Mouse (Mus musculus) intestine, embryonic 14.5 days (tissue): ENCODE results near the gene Ptges2. TPM values are rescaled to one million over a fixed set of nuclear protein-coding genes. Genes with fewer than 3 reads are reported as not detected.
"Not testable (repeated sequence)": the region's sequence is repeated elsewhere in the genome, so short reads cannot be mapped to it uniquely, and the experiment has no call there.

Experiments used
- ATAC-seq: fragments of 200-750 bp; cut with Nextera tagmentation; replicated peaks from 2 replicates; pipeline ENCODE4 v1.8.0; 2017; ENCODE audit warnings: low read depth, moderate number of reproducible peaks, moderate TSS enrichment, moderate library complexity; ENCODE audit not compliant: low FRiP score, low TSS enrichment
- DNase-seq: peaks from one replicate; pipeline ENCODE4 v3.0.0-alpha.2; 2018; ENCODE audit warnings: low spot score
- H3K27ac ChIP-seq: fragments of 300-500 bp; sonication (generic); 2 replicates; pipeline ENCODE4 v1.5.1; 2014; ENCODE audit warnings: low read depth, mild to moderate bottlenecking, control low read depth
- H3K27me3 ChIP-seq: fragments of 300-500 bp; sonication (generic); replicated peaks from 2 replicates; pipeline ENCODE4 v1.6.1; 2014; ENCODE audit warnings: low read length, control low read depth; ENCODE audit not compliant: control insufficient read depth, insufficient read depth
- H3K36me3 ChIP-seq: fragments of 300-500 bp; sonication (generic); 2 replicates; pipeline ENCODE4 v1.6.1; 2014; ENCODE audit warnings: low read length, control low read depth; ENCODE audit not compliant: control insufficient read depth, insufficient read depth
- H3K4me1 ChIP-seq: fragments of 300-500 bp; sonication (generic); replicated peaks from 2 replicates; pipeline ENCODE4 v1.6.1; 2014; ENCODE audit warnings: low read length, control low read depth, mixed read lengths; ENCODE audit not compliant: control insufficient read depth, insufficient read depth
- H3K4me2 ChIP-seq: fragments of 300-500 bp; sonication (generic); 2 replicates; pipeline ENCODE4 v1.6.1; 2014; ENCODE audit warnings: low read length
- H3K4me3 ChIP-seq: fragments of 300-500 bp; sonication (generic); 2 replicates; pipeline ENCODE4 v1.5.1; 2014; ENCODE audit warnings: low read depth, low read length, control low read depth, mixed read lengths
- H3K9ac ChIP-seq: fragments of 300-500 bp; sonication (generic); 2 replicates; pipeline ENCODE4 v1.6.1; 2014; ENCODE audit warnings: mild to moderate bottlenecking, low read length
- H3K9me3 ChIP-seq: fragments of 300-500 bp; sonication (generic); 2 replicates; pipeline ENCODE4 v1.6.1; 2016; ENCODE audit warnings: low read length, control low read depth; ENCODE audit not compliant: control insufficient read depth
- WGBS: fragments of 180-500 bp; shearing (Covaris S2); extraction: QIAGEN DNeasy Blood & Tissue Kit; methylation state at CpG from one replicate; pipeline ENCODE4 v1.1.7; 2014; 5-methylcytosine and 5-hydroxymethylcytosine counted together
- polyA plus RNA-seq: library from polyadenylated mRNA; unstranded; fragments of >200 nt; fragmentation: Nextera tagmentation; extraction: Ambion mirVana; gene quantifications from 2 replicates; pipeline ENCODE4 v1.2.1, GENCODE M21; 2014

Ptges2 gene
- polyA plus RNA-seq, 1 experiment from 2014 or later: 37.0 TPM

DNA sequence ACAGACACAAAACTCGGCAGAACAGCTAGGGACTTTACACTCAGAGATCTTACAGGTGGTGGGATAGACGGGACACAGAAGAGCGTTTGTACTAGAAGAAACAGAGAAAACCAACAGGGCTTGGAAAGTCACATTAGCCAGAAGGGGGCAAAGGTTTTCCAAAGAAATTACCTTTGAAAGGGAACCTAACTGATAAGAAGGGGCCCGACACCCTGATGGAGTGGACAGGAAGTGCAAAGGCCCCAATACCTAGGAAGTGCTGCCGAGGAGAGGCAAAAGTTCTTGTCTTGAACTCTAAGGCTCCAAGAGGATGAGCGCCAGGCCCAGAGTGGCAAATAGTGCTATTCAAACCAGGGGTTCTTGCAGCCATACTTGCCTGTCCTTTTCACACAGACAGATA, 41.9 kb upstream of the Ptges2 start:
- Histone ChIP-seq H3K4me3 (no peak overlapping the region), H3K9ac (peak overlapping the region; percentile 1; the same call in 1 of the 2 replicates), H3K36me3 (no peaks in the 10 kb centered on the region), H3K27ac (peak overlapping the region; percentile 76), H3K4me1 (peaks cover 10% of the 10 kb centered on the region), H3K27me3 (no peaks in the 10 kb centered on the region), H3K4me2 (peak overlapping the region; percentile 94), H3K9me3 (no peaks in the 10 kb centered on the region)
- ATAC-seq (no peak), DNase-seq (no peak)
- 47% methylated on average over 6 of the region's 6 CpGs for WGBS

DNA sequence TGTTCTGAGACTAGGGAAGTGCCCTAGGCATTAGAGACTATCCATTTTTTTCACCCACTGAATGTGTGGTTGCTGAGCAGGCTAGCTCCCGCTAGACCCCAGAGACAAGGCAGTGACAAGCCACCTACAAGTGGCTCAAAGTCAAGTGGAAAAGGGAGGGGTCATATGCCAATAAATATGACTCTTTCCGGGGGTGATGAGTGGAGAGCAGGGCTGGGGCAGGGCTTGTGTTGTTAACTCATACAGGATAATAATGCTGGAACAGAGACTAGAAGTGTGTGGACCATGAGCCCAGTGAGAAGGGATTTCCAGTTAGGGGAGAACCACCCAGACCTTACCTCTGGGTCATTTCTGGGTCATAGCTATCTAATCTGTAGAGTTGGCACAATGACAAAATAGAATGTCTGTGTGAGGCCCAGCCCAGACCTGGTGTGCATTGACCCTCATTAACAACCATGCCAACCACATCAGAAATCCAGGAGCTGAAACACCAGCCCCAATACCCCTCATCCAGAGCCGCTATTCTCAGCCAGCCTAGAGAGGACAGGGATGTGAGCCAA, 41.3 kb upstream of the Ptges2 start:
- WGBS: 88% methylated on average over 3 of the region's 3 CpGs
- Histone ChIP-seq H3K4me3 (no peak overlapping the region), H3K9ac (no peak overlapping the region), H3K4me1 (peaks cover 10% of the 10 kb centered on the region), H3K27me3 (no peaks in the 10 kb centered on the region), H3K4me2 (no peak overlapping the region; the same call in 1 of the 2 replicates), H3K9me3 (no peaks in the 10 kb centered on the region), H3K36me3 (no peaks in the 10 kb centered on the region), H3K27ac (peak overlapping the region; percentile 76)
- DNase-seq (no peak), ATAC-seq (peak; percentile 20; the same call in 1 of the 2 replicates)

GRCm38 (mm10) chr2:32356216-32356615, 39.5 kb upstream of the Ptges2 start:
- H3K4me3 ChIP-seq: no peak overlapping the region
- no peaks in the 10 kb centered on the region for H3K36me3 ChIP-seq
- H3K27me3 ChIP-seq: peaks cover 3% of the 10 kb centered on the region; the same call in 1 of the 2 replicates
- H3K4me2 ChIP-seq: no peak overlapping the region
- no peak overlapping the region for H3K27ac ChIP-seq
- 77% methylated on average over 10 of the region's 10 CpGs for WGBS
- DNase-seq (no peak), ATAC-seq (no peak)
- peaks cover 11% of the 10 kb centered on the region for H3K4me1 ChIP-seq
- no peaks in the 10 kb centered on the region for H3K9me3 ChIP-seq
- no peak overlapping the region for H3K9ac ChIP-seq

DNA sequence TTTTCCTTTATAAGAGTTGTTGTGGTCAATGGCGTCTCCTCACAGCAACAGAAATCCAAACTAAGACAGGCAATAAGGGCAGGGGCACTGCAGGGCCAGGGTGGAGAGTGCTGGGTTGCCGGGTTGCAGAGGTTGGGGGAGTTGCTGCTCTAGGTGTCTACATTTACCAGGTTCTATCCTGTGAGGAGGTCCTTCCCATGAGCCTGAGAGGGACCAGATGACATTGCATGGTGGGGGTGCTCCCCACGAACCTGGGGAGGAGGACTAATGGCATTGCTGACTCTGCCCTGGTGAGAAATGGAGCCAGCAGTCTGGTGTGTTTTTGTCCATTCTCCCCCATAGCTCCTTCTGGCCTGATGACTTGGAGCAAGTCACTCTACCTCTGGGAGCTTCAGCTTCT, 38.0 kb upstream of the Ptges2 start:
- no peak for DNase-seq
- no peaks in the 10 kb centered on the region for H3K9me3 ChIP-seq
- H3K27ac ChIP-seq: no peak overlapping the region
- H3K9ac ChIP-seq: no peak overlapping the region
- H3K27me3 ChIP-seq: peaks cover 10% of the 10 kb centered on the region; the same call in 1 of the 2 replicates
- ATAC-seq: no peak
- peaks cover 8% of the 10 kb centered on the region; the same call in 1 of the 2 replicates for H3K4me1 ChIP-seq
- no peak overlapping the region for H3K4me3 ChIP-seq
- no peak overlapping the region for H3K4me2 ChIP-seq
- 73% methylated on average over 3 of the region's 3 CpGs for WGBS
- H3K36me3 ChIP-seq: no peaks in the 10 kb centered on the region

GRCm38 (mm10) chr2:32358381-32358780, 37.3 kb upstream of the Ptges2 start:
- no peak overlapping the region for H3K27ac ChIP-seq
- no peak overlapping the region for H3K9ac ChIP-seq
- 55% methylated on average over 10 of the region's 10 CpGs for WGBS
- peaks cover 10% of the 10 kb centered on the region; the same call in 1 of the 2 replicates for H3K27me3 ChIP-seq
- H3K4me2 ChIP-seq: no peak overlapping the region
- no peak for DNase-seq
- H3K4me3 ChIP-seq: no peak overlapping the region
- H3K4me1 ChIP-seq: peaks cover 8% of the 10 kb centered on the region; the same call in 1 of the 2 replicates
- H3K9me3 ChIP-seq: no peaks in the 10 kb centered on the region
- ATAC-seq: no peak
- no peaks in the 10 kb centered on the region for H3K36me3 ChIP-seq

- H3K9ac ChIP-seq: no peak overlapping the region
- H3K27ac ChIP-seq: no peak overlapping the region
- H3K4me3 ChIP-seq: peak overlapping the region; percentile 27
- H3K9me3 ChIP-seq: no peaks in the 10 kb centered on the region
- H3K36me3 ChIP-seq: peaks cover 13% of the 10 kb centered on the region
- peak overlapping the region; percentile 67 for H3K4me2 ChIP-seq
- H3K4me1 ChIP-seq: peaks cover 15% of the 10 kb centered on the region; the same call in 1 of the 2 replicates
- ATAC-seq (peak; percentile 5; the same call in 1 of the 2 replicates), DNase-seq (peak; percentile 78)
- WGBS: 5% methylated on average over 14 of the region's 14 CpGs
- H3K27me3 ChIP-seq: peaks cover 10% of the 10 kb centered on the region; the same call in 1 of the 2 replicates
These were observed 35.0 kb upstream of the Ptges2 start for GRCm38 (mm10) chr2:32360741-32361140.

GRCm38 (mm10) chr2:32361437-32361836, 34.3 kb upstream of the Ptges2 start:
- Histone ChIP-seq H3K36me3 (peaks cover 20% of the 10 kb centered on the region), H3K4me1 (peaks cover 15% of the 10 kb centered on the region; the same call in 1 of the 2 replicates), H3K4me3 (peak overlapping the region; percentile 27), H3K4me2 (peak overlapping the region; percentile 67), H3K27ac (no peak overlapping the region), H3K9me3 (no peaks in the 10 kb centered on the region), H3K27me3 (peaks cover 10% of the 10 kb centered on the region; the same call in 1 of the 2 replicates), H3K9ac (peak overlapping the region; percentile 29)
- ATAC-seq (peak; percentile 63; the same call in 1 of the 2 replicates), DNase-seq (peak; percentile 78)
- under 1% methylated on average over 24 of the region's 24 CpGs for WGBS

- Histone ChIP-seq H3K9ac (peak overlapping the region; percentile 83), H3K36me3 (peaks cover 28% of the 10 kb centered on the region), H3K4me2 (peak overlapping the region; percentile 69), H3K4me1 (peaks cover 15% of the 10 kb centered on the region; the same call in 1 of the 2 replicates), H3K27ac (peak overlapping the region; percentile 92), H3K4me3 (peak overlapping the region; percentile 80)
- H3K9me3 ChIP-seq, DNase-seq, ATAC-seq, H3K27me3 ChIP-seq: not testable (repeated sequence)
- 43% methylated on average over 5 of the region's 5 CpGs for WGBS
These were observed 33.4 kb upstream of the Ptges2 start for GRCm38 (mm10) chr2:32362274-32362673.
